Mouse (Mus musculus) heart, embryonic 10.5 days (tissue): Measurements from ENCODE around the gene Crcp. TPM values are rescaled to one million over a fixed set of nuclear protein-coding genes. Genes with fewer than 3 reads are reported as not detected.

Source experiments
- DNase-seq: peaks from one replicate; pipeline ENCODE4 v3.0.0-alpha.2; 2017; ENCODE audit warnings: low spot score
- H3K27ac ChIP-seq: fragments of 300-500 bp; sonication (generic); 2 replicates; pipeline ENCODE4 v1.5.1; 2016; ENCODE audit warnings: mild to moderate bottlenecking
- H3K27me3 ChIP-seq: fragments of 300-500 bp; sonication (generic); 2 replicates; pipeline ENCODE4 v1.6.1; 2016; ENCODE audit warnings: mild to moderate bottlenecking; ENCODE audit not compliant: poor library complexity, insufficient read depth, severe bottlenecking
- H3K36me3 ChIP-seq: fragments of 300-500 bp; sonication (generic); 2 replicates; pipeline ENCODE4 v1.6.1; 2016; ENCODE audit warnings: mild to moderate bottlenecking, moderate library complexity
- H3K4me1 ChIP-seq: fragments of 300-500 bp; sonication (generic); 2 replicates; pipeline ENCODE4 v1.6.1; 2016; ENCODE audit warnings: mild to moderate bottlenecking
- H3K4me3 ChIP-seq: fragments of 300-500 bp; sonication (generic); 2 replicates; pipeline ENCODE4 v1.5.1; 2016; ENCODE audit warnings: mild to moderate bottlenecking, moderate library complexity
- H3K9me3 ChIP-seq: fragments of 300-500 bp; sonication (generic); 2 replicates; pipeline ENCODE4 v1.6.1; 2016; ENCODE audit warnings: mild to moderate bottlenecking, moderate library complexity
- WGBS: fragments of 180-500 bp; shearing (Covaris S2); methylation state at CpG from one replicate; pipeline ENCODE4 v1.1.7; 2016; 5-methylcytosine and 5-hydroxymethylcytosine counted together
- polyA plus RNA-seq: library from polyadenylated mRNA; unstranded; fragments of >200 nt; fragmentation: Nextera tagmentation; extraction: Ambion mirVana; gene quantifications from 2 replicates; pipeline ENCODE4 v1.2.1, GENCODE M21; 2016

Crcp gene
- 33.1 and 39.9 TPM in 2 replicates for polyA plus RNA-seq

- Histone ChIP-seq H3K27ac (peak within 1 kb of the TSS; percentile 96), H3K4me1 (peaks cover 8% of the 10 kb centered on the region; the same call in 1 of the 2 replicates), H3K4me3 (peak within 1 kb of the TSS; percentile 88), H3K36me3 (no peaks in the 10 kb centered on the region), H3K9me3 (no peaks in the 10 kb centered on the region), H3K27me3 (no peaks in the 10 kb centered on the region)
- DNase-seq, result peak; percentile 91
- WGBS, result 1% methylated on average over 51 of the region's 51 CpGs
Observed at GRCm38 (mm10) chr5:130029142-130029897, at the start of gene Crcp, which contains the start of gene Asl. Crcp (plus strand) TSS chr5:130029290. Asl (minus strand) TSS chr5:130029247.

DNA sequence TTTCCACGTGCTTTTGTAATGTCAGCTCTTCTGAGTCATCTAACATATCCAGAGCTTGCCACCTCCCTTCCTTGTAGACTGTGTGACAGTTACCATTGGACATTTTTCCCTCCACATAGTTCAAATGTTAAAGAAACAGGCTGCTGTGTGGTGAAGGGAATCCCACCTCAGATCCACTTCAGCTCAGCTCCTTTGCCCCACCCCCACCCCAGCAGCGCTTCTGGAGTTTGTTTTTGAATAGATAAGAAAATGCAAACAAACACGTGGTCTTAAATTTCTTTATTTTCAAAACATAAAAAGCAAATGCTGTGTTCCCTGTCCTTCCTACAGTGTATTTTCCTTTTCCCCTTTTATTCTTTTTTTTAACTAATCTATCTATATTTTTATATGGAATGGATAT is 48.9 kb upstream of the Crcp start:
- H3K9me3 ChIP-seq, result no peaks in the 10 kb centered on the region
- no peaks in the 10 kb centered on the region for H3K27me3 ChIP-seq
- peaks cover 26% of the 10 kb centered on the region for H3K4me1 ChIP-seq
- H3K27ac ChIP-seq, result no peak overlapping the region
- H3K4me3 ChIP-seq, result no peak overlapping the region
- peaks cover 28% of the 10 kb centered on the region for H3K36me3 ChIP-seq
- WGBS, result 39% methylated on average over 3 of the region's 3 CpGs
- no peak for DNase-seq

GRCm38 (mm10) chr5:129989376-129989775 is 39.7 kb upstream of the Crcp start:
- 83% methylated on average over 13 of the region's 13 CpGs for WGBS
- H3K27me3 ChIP-seq, result no peaks in the 10 kb centered on the region
- H3K4me3 ChIP-seq, result no peak overlapping the region
- no peaks in the 10 kb centered on the region for H3K9me3 ChIP-seq
- H3K27ac ChIP-seq, result no peak overlapping the region
- no peaks in the 10 kb centered on the region for H3K4me1 ChIP-seq
- peaks cover 46% of the 10 kb centered on the region for H3K36me3 ChIP-seq
- DNase-seq, result no peak

- Histone ChIP-seq H3K36me3 (peaks cover 50% of the 10 kb centered on the region), H3K4me3 (no peak overlapping the region), H3K4me1 (no peaks in the 10 kb centered on the region), H3K9me3 (no peaks in the 10 kb centered on the region), H3K27ac (no peak overlapping the region), H3K27me3 (no peaks in the 10 kb centered on the region)
- WGBS, result 87% methylated on average over 5 of the region's 5 CpGs
- DNase-seq, result no peak
Observed at GRCm38 (mm10) chr5:129991898-129992297, 37.2 kb upstream of the Crcp start.

- 92% methylated on average over 14 of the region's 14 CpGs for WGBS
- Histone ChIP-seq H3K4me3 (no peak overlapping the region), H3K27me3 (no peaks in the 10 kb centered on the region), H3K4me1 (no peaks in the 10 kb centered on the region), H3K9me3 (no peaks in the 10 kb centered on the region), H3K27ac (no peak overlapping the region), H3K36me3 (peaks cover 42% of the 10 kb centered on the region)
- no peak for DNase-seq
Observed at GRCm38 (mm10) chr5:129993374-129993773, 35.7 kb upstream of the Crcp start.

GRCm38 (mm10) chr5:129994989-129995388 is 34.1 kb upstream of the Crcp start:
- no peaks in the 10 kb centered on the region for H3K4me1 ChIP-seq
- H3K4me3 ChIP-seq, result no peak overlapping the region
- DNase-seq, result no peak
- H3K27me3 ChIP-seq, result no peaks in the 10 kb centered on the region
- peaks cover 34% of the 10 kb centered on the region for H3K36me3 ChIP-seq
- 94% methylated on average over 7 of the region's 7 CpGs for WGBS
- no peak overlapping the region for H3K27ac ChIP-seq
- H3K9me3 ChIP-seq, result no peaks in the 10 kb centered on the region

GRCm38 (mm10) chr5:129997700-129998099 is 31.4 kb upstream of the Crcp start:
- Histone ChIP-seq H3K4me1 (peaks cover 17% of the 10 kb centered on the region), H3K27me3 (no peaks in the 10 kb centered on the region), H3K4me3 (no peak overlapping the region), H3K36me3 (peaks cover 29% of the 10 kb centered on the region), H3K9me3 (no peaks in the 10 kb centered on the region), H3K27ac (no peak overlapping the region)
- no peak for DNase-seq
- WGBS, result 66% methylated on average over 19 of the region's 19 CpGs

- DNase-seq, result no peak
- H3K9me3 ChIP-seq, result no peaks in the 10 kb centered on the region
- peaks cover 22% of the 10 kb centered on the region for H3K4me1 ChIP-seq
- no peak overlapping the region for H3K27ac ChIP-seq
- H3K27me3 ChIP-seq, result no peaks in the 10 kb centered on the region
- WGBS, result 39% methylated on average over 4 of the region's 4 CpGs
- no peak overlapping the region for H3K4me3 ChIP-seq
- H3K36me3 ChIP-seq, result peaks cover 19% of the 10 kb centered on the region; the same call in 1 of the 2 replicates
Observed at GRCm38 (mm10) chr5:129999097-129999496, 30.0 kb upstream of the Crcp start.

- DNase-seq, result no peak
- peaks cover 14% of the 10 kb centered on the region; the same call in 1 of the 2 replicates for H3K36me3 ChIP-seq
- no peaks in the 10 kb centered on the region for H3K27me3 ChIP-seq
- no peaks in the 10 kb centered on the region for H3K9me3 ChIP-seq
- no peak overlapping the region for H3K4me3 ChIP-seq
- WGBS, result 90% methylated on average over 12 of the region's 12 CpGs
- peaks cover 22% of the 10 kb centered on the region for H3K4me1 ChIP-seq
- H3K27ac ChIP-seq, result no peak overlapping the region
Observed at GRCm38 (mm10) chr5:130000735-130001134, 28.4 kb upstream of the Crcp start.

DNA sequence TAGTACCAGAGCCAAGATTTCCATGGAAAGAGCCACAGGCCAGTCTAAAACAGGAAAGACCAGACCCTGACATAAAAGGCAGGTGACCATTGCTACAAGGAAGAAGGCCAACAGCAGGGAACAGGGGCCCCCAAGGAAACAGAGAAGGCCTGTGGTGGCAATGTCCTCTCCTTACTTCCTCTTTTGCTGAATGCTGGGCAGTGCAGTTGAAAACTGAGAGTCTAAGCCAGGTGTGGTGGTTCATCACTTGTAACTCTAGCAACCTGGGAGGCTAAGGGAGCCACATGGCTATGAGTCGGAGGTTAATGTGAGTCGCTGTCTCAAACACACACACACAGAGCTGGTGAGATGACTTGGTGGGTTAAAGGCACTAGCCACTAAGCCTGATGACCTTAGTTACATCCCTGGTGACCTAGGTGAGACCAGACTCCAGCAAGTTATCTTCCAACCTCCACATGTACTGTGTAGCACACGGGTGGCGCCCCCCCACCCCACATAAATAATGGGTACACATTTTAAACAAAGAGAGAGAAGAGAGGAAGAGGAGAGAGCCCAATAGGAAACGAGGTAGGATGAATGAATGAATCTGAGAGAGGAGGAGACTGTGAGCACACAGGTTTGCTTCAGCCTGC is 27.6 kb upstream of the Crcp start:
- DNase-seq, result no peak
- Histone ChIP-seq H3K27me3 (no peaks in the 10 kb centered on the region), H3K4me3 (peak overlapping the region; percentile 82), H3K27ac (peak overlapping the region; percentile 94), H3K4me1 (peaks cover 22% of the 10 kb centered on the region), H3K9me3 (no peaks in the 10 kb centered on the region), H3K36me3 (peaks cover 10% of the 10 kb centered on the region; the same call in 1 of the 2 replicates)
- 71% methylated on average over 5 of the region's 5 CpGs for WGBS

DNA sequence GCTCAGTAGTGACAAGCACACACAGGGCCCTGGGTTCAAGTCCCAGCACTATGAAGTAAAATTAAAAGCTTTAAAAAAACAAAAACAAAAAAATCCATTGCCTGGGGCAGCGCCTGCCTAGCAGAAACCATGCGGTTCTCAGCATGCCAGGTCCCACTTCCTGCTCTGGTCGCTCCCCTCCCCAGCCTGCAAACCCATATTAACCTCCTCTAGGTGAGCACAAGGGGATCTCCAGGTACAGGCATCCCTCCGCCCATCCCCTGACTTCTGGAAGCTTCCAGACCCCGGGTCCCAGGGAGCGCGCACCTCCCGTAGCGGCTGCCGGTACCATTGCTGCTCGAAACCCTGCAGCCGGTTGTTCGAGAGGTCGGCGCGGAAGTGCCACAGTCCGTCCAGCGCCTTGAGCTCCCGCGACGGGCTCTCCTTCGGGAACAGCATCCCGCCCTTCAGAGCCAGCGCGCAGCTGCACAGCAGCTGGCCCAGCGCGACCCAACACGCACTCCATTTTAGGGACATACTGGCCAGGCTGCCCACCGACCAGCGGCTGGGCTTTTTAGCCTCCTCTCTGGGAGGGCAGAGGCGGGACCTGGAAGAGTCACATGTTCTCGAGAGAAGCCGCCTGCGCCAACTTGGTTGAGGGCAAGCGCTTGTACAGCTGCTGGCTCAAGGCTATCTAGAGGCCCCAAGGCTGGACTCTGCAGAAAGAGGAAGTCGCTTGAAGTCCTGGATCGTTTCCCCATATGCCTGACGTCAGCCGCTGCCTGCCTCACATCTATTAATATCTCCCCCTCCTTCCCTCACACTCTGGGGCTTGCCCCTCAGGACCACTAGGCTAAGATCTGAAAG is 26.6 kb upstream of the Crcp start, which contains the start of gene Gusb:
Gusb (minus strand) TSS at position 749 of the 846 bp plus-strand sequence.
- H3K4me3 ChIP-seq, result peak within 1 kb of the TSS; percentile 82
- peak; percentile 96 for DNase-seq
- peak within 1 kb of the TSS; percentile 94 for H3K27ac ChIP-seq
- peaks cover 9% of the 10 kb centered on the region; the same call in 1 of the 2 replicates for H3K36me3 ChIP-seq
- H3K9me3 ChIP-seq, result no peaks in the 10 kb centered on the region
- H3K4me1 ChIP-seq, result peaks cover 22% of the 10 kb centered on the region
- no peaks in the 10 kb centered on the region for H3K27me3 ChIP-seq
- WGBS, result under 1% methylated on average over 39 of the region's 39 CpGs

DNA sequence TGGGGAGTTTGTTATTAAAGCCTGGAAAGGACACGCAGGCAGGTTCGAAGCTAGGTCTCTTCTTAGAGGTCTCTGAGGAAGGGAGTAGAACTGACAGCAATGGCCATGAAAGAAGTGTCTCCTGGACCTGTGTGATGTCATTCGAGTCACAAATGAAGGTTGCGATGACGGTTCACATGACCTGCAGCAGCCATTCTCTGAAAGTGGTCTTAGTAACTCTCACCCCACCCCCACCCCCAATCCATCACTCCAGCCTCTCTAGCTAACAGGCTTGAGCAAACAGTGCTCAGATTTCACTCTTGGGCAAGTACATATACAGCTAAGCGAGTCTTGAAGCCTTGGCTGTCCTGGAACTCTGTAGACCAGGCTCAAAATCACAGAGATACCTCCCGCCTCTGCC is 25.9 kb upstream of the Crcp start:
- peaks cover 22% of the 10 kb centered on the region for H3K4me1 ChIP-seq
- H3K36me3 ChIP-seq, result peaks cover 9% of the 10 kb centered on the region; the same call in 1 of the 2 replicates
- peak overlapping the region; percentile 94 for H3K27ac ChIP-seq
- H3K9me3 ChIP-seq, result no peaks in the 10 kb centered on the region
- no peak for DNase-seq
- peak overlapping the region; percentile 82 for H3K4me3 ChIP-seq
- H3K27me3 ChIP-seq, result no peaks in the 10 kb centered on the region
- 46% methylated on average over 7 of the region's 7 CpGs for WGBS
